Mouse (Mus musculus): ENCODE results near the gene Hnrnpl.
"Not testable (repeated sequence)": the region's sequence is repeated elsewhere in the genome, so short reads cannot be mapped to it uniquely, and the experiment has no call there.

Gene Hnrnpl

DNA sequence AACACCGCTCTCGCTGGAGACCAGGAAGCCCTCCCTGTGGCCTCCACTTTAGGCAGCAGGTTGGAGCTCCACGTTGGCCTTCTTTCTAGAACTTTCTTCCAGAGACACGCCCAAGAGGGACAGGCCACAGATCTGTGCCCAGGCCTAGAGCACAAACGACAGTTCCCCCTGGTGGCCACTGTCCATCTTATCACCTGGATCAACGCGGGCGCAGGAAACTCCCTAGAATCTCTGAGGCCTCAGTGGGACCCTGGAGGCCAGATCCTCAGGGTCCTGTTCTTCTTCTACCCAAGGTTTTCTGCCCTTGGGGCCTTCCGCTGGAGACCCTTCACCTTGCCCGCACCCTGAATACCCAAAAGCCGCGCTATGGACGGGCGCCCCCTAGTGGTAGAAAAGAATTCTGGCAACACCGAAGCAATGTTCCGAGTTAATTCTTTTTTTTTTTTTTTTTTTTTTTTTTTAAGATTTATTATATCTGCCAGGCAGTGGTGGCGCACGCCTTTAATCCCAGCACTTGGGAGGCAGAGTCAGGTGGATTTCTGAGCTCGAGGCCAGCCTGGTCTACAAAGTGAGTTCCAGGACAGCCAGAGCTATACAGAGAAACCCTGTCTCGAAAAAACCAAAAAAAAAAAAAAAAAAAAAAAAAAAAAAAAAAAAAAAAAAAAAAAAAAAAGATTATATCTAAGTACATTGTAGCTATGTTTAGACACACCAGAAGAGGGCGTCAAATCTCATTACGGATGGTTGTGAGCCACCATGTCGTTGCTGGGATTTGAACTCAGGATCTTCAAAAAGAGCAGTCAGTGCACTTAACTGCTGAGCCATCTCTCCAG is 59.4 kb downstream of the Hnrnpl start:
- in situ Hi-C loops (cut with MboI; ENCODE audit: low sequenced_read_pairs): not testable (repeated sequence)

DNA sequence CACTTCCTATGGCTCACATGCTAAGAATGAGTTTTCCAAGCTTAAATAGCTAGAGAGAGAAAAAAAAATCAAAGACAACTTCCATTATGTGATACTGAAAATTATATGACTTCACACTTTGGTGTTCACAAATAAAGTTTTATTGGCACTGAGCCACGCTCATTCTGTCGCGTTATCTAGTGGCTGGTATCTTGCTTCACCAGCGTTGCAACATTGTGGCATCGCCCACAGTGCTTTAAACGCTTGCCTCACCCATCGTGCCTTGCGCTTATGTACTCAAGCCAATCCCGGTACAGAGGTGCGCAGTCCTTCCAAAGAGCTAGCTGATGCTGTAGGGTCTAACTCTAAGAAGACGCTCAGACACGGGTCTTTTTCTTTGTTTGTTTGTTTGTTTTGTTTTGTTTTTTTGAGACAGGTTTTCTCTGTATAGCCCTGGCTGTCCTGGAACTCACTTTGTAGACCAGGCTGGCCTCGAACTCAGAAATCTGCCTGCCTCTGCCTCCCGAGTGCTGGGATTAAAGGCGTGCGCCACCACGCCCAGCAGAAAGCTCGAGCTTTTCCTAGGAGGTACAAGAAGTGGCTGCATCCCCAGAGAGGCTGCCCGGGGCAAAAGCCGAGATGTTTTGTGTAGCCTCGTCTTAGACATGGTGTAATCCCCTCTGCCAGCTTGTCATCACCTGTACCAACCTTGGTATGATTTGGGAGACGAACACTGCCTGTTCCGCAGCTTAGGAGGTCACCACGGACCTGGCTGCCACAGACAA is 62.7 kb downstream of the Hnrnpl start:
- in situ Hi-C loops (cut with MboI; ENCODE audit: low sequenced_read_pairs): no loop called here
